Mouse (Mus musculus) left cerebral cortex, adult 2 months (tissue): ENCODE results near the gene Aff4. TPM values are rescaled to one million over a fixed set of nuclear protein-coding genes. Genes with fewer than 3 reads are reported as not detected.
"Not testable (repeated sequence)": the region's sequence is repeated elsewhere in the genome, so short reads cannot be mapped to it uniquely, and the experiment has no call there.

Source experiments
- DNase-seq, 2 experiments: peaks; one replicate each; pipeline ENCODE4 v3.0.0; 2021 to 2022; ENCODE audit warnings: low spot score in 2 of 2, mixed read lengths in 1 of 2; ENCODE audit errors: extremely low spot score in 1 of 2
- H3K27ac ChIP-seq: fragments of 200-600 bp; 2 replicates; pipeline ENCODE4 v1.8.1; 2022
- H3K4me3 ChIP-seq: fragments of 200-600 bp; 2 replicates; pipeline ENCODE4 v1.8.1; 2022
- CTCF ChIP-seq: fragments of 200-600 bp; IDR thresholded peaks from 2 replicates; pipeline ENCODE4 v1.8.1; 2022; ENCODE audit warnings: antibody characterized with exemption, mild to moderate bottlenecking, moderate library complexity
- intact Hi-C: fragments of 180-260 bp; cut with DNase I; formaldehyde crosslinking; loops from one replicate; pipeline ENCODE4 v1.15.1; 2025
- total RNA-seq, 2 experiments: library from RNA; stranded (reverse); gene quantifications; 2 replicates each; pipeline ENCODE4 v1.2.3; 2021

Aff4 gene
- total RNA-seq, 2 experiments from 2014 or later, result 187 to 201 TPM

DNA sequence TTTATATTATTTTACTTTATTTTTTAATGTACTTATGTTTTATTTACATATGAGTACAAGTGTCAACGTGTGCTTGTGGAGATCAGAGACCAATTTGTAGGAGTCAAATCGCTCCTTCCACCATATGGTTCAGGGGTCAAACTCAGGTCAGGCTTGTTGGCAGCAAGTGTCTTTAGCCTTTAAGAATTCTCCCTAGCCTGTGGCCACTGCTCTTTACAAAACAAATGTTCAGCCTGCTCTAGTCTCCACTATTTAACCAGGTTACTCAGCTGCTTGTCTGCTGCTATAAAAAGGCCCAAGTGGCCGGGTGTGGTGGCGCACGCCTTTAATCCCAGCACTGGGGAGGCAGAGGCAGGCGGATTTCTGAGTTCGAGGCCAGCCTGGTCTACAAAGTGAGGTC is 32.6 kb upstream of the Aff4 start:
- no peak overlapping the region for H3K27ac ChIP-seq
- DNase-seq, result no peak
- intact Hi-C loops, result no loop called here
- no peak for TF ChIP-seq CTCF
- H3K4me3 ChIP-seq, result no peak overlapping the region

DNA sequence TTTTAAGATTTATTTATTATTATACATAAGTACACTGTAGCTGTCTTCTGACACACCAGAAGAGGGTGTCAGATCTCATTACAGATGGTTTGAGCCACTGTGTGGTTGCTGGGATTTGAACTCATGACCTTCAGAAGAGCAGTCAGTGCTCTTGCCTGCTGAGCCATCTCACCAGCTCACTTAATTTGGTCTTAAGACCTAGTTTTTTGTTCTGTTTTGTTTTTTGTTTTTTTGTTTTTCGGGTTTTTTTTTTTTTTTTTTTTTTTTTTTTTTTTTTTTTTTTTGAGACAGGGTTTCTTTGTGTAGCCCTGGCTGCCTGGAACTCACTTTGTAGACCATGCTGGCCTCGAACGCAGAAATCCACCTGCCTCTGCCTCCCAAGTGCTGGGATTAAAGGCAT is 32.1 kb upstream of the Aff4 start:
- DNase-seq, intact Hi-C loops, H3K27ac ChIP-seq, H3K4me3 ChIP-seq: not testable (repeated sequence)

DNA sequence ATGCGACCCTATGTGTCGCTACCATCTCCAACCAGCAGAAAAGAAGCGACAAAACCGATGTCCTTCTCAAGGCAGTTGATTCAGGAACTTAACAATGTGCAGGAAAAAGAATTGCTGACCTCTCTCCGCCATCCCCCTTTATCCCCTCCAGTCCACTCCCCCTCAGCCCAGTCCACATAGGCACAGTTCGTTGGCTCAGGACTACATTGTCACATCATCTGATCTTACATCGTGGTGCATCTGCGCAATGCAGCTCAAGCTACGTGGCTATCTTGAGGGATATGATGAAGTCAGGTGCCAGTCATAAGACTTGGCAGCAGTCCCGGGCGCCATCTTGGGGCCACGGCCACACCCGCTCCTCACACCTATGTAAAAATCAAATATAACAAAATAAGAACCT is 30.8 kb upstream of the Aff4 start:
- intact Hi-C loops, DNase-seq, H3K4me3 ChIP-seq, H3K27ac ChIP-seq: not testable (repeated sequence)

DNA sequence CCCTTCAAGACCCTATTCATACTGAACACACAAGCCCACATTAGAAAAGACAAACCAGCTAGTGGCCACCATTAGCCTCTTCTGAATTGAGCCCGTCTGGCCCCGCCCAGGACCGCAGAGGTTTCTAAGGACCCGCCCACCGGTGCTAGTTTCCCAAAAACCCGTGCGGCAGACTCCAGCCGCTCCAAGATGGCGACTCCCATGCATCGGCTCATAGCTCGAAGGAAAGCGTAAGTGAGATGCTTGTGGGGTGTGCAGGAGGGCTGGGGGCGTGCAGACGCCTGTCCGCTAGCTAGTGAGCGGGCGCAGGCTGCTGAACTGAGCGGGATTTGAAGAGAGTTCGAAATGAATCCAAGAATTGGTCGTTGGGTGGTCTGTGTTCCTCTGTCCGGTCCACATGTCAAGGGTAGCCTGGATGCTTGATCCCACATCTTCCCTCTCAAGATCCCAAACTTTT is 26.1 kb upstream of the Aff4 start, which contains the start of gene Zcchc10:
Zcchc10 (plus strand) TSS at position 168 of the 457 bp plus-strand sequence.
- peak; percentile 83 to 84 for DNase-seq
- intact Hi-C loops, result no loop called here
- Histone ChIP-seq H3K4me3 (peak within 1 kb of the TSS; percentile 78), H3K27ac (peak within 1 kb of the TSS; percentile 74)
- no peak; the same call in 1 of the 2 replicates for TF ChIP-seq CTCF

DNA sequence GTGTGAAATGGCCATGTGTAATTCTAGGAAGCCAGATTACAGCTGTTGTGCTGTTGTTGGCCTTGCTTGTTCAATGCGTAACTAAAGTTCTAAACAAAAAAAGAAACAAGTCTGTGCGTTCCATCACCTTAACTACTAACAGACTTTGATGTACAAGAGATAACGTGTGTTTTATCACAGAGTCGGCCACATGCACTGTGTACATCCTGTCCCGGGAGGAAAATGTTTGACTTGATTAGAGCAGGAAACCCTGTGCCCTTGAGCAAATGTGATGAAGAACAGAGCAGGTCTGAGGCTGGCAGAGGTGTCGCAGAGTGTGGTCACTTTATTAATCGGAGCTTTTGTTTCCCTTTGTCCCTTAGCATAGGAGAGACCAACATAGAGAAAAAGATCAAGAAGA is 20.3 kb upstream of the Aff4 start:
- DNase-seq, result no peak
- TF ChIP-seq CTCF, result no peak
- Histone ChIP-seq H3K4me3 (no peak overlapping the region), H3K27ac (no peak overlapping the region)
- intact Hi-C loops, result no loop called here

DNA sequence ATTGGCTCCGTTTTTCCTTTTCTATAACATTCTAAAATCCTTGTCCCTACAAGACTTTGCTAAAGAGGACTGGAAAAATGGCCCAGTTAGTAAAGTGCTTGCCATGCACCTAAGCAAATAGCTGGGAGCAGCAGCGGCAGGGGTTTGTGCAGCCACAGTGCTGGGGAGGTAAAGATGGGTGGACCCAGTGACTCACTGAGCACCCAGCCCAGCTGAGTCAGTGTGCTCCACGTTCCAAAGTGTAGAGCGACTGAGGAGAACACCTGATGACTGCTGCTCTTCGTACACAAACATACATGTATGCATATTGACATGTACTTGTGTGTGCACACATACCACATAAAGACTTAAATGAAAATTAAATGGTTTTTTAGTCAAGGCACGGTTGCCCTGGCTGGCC is 19.5 kb upstream of the Aff4 start:
- intact Hi-C loops, result no loop called here
- no peak for TF ChIP-seq CTCF

DNA sequence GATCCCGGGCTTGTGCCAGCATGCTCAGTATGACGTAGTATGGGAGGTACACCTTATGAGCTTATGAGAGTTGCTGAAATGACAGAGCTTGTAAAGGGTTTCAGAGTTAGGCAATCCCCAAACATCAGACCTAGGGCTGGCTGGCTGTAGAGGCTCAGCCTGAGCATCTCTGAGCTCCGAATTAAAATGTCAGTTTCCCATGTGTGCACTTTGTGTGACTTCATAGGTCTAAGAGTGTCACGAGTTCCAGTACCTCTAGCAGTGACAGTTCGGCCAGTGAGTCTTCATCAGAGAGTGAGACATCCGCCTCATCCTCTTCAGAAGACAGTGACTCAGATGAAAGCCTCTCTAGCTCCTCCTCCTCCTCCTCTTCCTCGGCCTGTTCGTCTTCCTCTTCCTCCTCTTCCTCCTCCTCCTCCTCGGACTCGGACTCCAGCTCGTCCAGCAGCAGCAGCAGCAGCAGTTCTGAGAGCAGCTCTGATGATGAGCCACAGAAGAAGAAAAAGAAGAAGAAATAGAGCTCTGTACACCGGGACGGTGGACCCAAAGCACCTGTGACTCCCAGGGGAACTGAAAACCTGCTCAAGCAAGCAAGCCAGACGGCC is 18.5 kb upstream of the Aff4 start:
- no peak overlapping the region for H3K4me3 ChIP-seq
- no peak for TF ChIP-seq CTCF
- intact Hi-C loops, result no loop called here
- DNase-seq, result no peak
- H3K27ac ChIP-seq, result no peak overlapping the region

More for the DNA sequence above, 19.5 kb upstream of the Aff4 start:
- DNase-seq, result no peak
- no peak overlapping the region for H3K4me3 ChIP-seq
- H3K27ac ChIP-seq, result no peak overlapping the region

DNA sequence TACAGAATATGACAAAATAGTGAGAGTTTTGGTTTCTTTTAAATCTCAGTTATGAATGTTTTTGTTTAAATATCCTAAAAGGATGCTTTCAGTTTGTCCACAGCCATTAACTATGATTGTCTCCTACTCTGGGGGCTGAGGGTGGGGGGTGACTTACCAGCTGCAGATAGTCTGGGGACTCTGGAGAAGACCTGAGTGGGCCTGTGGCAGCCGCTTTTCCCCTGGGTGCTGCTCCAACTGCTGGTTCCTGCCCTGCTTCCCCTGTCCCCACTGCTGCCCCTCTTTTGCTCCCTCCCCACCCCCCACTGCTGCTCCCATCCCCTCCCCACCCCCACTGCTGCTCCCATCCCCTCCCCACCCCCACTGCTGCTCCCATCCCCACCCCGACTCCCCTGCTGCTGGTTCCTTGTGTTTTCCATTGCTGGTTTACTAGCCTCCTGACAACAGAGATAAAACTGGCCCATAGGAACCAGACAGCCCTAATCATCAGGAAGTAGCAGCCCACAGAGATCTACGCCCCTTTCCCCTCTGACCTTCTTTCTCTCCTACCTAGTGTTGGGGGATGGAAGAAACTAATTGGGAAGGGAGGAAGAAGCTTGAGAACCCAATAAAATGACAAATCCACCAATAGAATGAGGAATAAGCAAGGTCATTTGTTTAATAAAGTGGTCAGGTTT is 15.0 kb upstream of the Aff4 start:
- no peak for DNase-seq
- Histone ChIP-seq H3K27ac (no peak overlapping the region), H3K4me3 (no peak overlapping the region)
- TF ChIP-seq CTCF, result no peak
- intact Hi-C loops, result no loop called here

DNA sequence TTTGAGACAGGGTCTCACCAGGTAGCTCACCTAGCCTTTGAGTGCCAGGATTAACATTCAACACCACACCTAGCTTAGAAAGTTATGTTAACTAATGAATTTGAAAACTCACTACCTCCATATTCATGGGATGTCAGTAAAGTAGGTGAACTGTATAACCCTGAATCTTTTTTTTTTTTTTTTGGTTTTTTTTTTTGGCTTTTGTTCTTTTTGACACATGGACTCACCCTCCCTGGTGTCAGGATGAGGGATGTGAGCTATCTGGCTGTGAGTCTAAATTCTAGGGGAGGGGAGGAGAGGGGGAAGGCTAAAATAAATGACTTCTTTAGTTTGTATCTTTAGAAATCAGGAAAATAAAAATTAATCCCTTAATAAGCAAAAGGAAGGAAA is 14.5 kb upstream of the Aff4 start:
- no peak for TF ChIP-seq CTCF
- Histone ChIP-seq H3K4me3 (no peak overlapping the region), H3K27ac (no peak overlapping the region)
- no peak for DNase-seq
- intact Hi-C loops, result no loop called here

DNA sequence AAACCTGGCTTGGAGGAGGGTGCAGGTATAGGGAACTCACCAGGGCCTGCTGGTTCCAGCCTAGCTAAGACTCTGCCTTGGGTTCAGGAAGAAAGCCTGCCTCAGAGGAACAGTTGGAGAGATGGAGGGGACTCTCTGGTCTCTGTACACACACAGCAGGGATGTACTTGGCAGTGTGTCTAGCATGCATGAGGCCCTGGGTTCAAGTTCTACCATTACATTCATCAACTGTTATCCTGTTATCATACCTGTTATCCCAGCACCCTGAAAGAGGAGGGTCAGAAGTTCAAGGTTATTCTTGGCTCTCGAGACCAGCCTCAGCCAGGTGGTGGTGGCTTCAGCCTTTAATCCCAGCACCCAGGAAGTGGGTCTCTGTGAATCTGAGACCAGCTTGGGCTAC is 13.7 kb upstream of the Aff4 start:
- no peak for TF ChIP-seq CTCF
- DNase-seq, result no peak
- intact Hi-C loops, result no loop called here
- Histone ChIP-seq H3K27ac (no peak overlapping the region), H3K4me3 (no peak overlapping the region)

DNA sequence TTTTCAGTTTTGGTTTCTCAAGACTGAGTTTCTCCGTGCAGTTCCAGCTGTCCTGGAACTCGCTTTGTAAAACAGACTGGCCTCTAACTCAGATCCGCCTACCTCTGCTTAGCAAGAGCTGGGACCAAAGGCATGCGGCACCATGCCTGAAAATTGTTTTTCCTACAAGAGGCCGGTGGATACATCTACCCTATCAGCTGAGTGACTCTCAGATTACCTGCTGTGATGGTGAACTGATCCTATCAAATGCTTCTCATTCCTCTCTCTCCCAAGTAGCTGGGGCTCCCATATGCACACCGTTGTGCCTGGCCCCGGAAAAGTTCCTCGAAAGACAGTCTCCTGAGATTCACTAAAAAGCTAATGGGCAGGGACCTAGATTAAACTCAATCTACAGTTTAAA is 12.9 kb upstream of the Aff4 start:
- intact Hi-C loops, result no loop called here
- Histone ChIP-seq H3K4me3 (no peak overlapping the region), H3K27ac (no peak overlapping the region)
- no peak for DNase-seq
- no peak for TF ChIP-seq CTCF

DNA sequence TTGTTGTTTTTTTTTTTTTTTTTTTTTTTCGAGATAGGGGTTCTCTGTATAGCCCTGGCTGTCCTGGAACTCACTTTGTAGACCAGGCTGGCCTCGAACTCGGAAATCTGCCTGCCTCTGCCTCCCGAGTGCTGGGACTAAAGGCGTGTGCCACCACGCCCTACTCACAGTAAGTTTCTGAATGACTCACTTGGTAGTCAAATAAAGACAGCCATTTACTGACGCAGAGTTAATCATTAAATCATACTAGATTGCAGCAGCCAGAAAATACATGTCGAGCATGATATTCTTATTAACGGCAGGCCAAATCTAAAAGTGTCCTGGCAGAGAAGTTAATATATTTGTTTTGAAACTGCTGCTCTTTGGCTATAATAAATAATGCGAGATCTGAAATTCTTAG is 9.6 kb upstream of the Aff4 start:
- intact Hi-C loops, H3K27ac ChIP-seq, H3K4me3 ChIP-seq, DNase-seq: not testable (repeated sequence)

DNA sequence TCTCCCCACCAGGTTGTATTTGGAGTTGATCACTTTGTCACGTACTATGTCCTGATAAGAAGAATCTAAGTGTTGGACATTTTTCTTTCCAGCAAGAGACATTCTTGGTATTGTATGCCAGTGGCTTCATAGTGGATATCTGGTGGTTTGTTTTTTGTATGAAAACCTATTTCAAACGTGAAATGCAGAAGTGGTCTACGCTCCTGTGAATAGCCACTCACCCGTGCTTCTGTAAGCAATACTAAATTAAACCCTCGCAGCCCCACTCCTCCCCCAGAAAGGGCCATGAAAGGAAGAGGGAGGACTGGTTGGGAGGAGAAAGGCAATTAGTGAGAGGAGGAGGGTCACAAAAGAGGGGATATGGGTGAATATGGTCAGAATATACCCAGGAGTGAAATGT is 7.9 kb upstream of the Aff4 start:
- no peak for DNase-seq
- intact Hi-C loops, result no loop called here
- Histone ChIP-seq H3K27ac (no peak overlapping the region), H3K4me3 (no peak overlapping the region)
- no peak for TF ChIP-seq CTCF
